Mouse (Mus musculus) forebrain, embryonic 11.5 days (tissue): Measurements from ENCODE around the gene Clca4a. TPM values are rescaled to one million over a fixed set of nuclear protein-coding genes. Genes with fewer than 3 reads are reported as not detected.

Source experiments
- ATAC-seq: fragments of 200-750 bp; cut with Nextera tagmentation; replicated peaks from 2 replicates; pipeline ENCODE4 v1.8.0; 2017; ENCODE audit warnings: moderate TSS enrichment; ENCODE audit not compliant: low FRiP score
- DNase-seq: peaks from one replicate; pipeline ENCODE4 v3.0.0-alpha.2; 2017; ENCODE audit warnings: low spot score
- H3K27ac ChIP-seq: fragments of 300-500 bp; sonication (generic); 2 replicates; pipeline ENCODE4 v1.5.1; 2014; ENCODE audit warnings: low read depth, low read length
- H3K27me3 ChIP-seq: fragments of 300-500 bp; sonication (generic); 2 replicates; pipeline ENCODE4 v1.6.1; 2014; ENCODE audit warnings: mild to moderate bottlenecking, low read length, mixed read lengths; ENCODE audit not compliant: control insufficient read depth, insufficient read depth
- H3K36me3 ChIP-seq: fragments of 300-500 bp; sonication (generic); 2 replicates; pipeline ENCODE4 v1.6.1; 2014; ENCODE audit warnings: mild to moderate bottlenecking, low read length, moderate library complexity, mixed read lengths; ENCODE audit not compliant: control insufficient read depth, insufficient read depth
- H3K4me1 ChIP-seq: fragments of 300-500 bp; sonication (generic); replicated peaks from 2 replicates; pipeline ENCODE4 v1.6.1; 2014; ENCODE audit warnings: low read length, mixed read lengths; ENCODE audit not compliant: control insufficient read depth, insufficient read depth
- H3K4me2 ChIP-seq: fragments of 300-500 bp; sonication (generic); 2 replicates; pipeline ENCODE4 v1.6.1; 2014; ENCODE audit warnings: low read depth, mild to moderate bottlenecking, low read length, moderate library complexity, mixed read lengths; ENCODE audit not compliant: severe bottlenecking
- H3K4me3 ChIP-seq: fragments of 300-500 bp; sonication (generic); 2 replicates; pipeline ENCODE4 v1.5.1; 2014; ENCODE audit warnings: low read depth, low read length
- H3K9ac ChIP-seq: fragments of 300-500 bp; sonication (generic); 2 replicates; pipeline ENCODE4 v1.6.1; 2014; ENCODE audit warnings: low read length
- H3K9me3 ChIP-seq: fragments of 300-500 bp; sonication (generic); 2 replicates; pipeline ENCODE4 v1.6.1; 2016; ENCODE audit warnings: low read length, mixed read lengths; ENCODE audit not compliant: control insufficient read depth
- WGBS: fragments of 180-500 bp; shearing (Covaris S2); extraction: QIAGEN DNeasy Blood & Tissue Kit; methylation state at CpG from one replicate; pipeline ENCODE4 v1.1.7; 2014; 5-methylcytosine and 5-hydroxymethylcytosine counted together
- polyA plus RNA-seq: library from polyadenylated mRNA; unstranded; fragments of >200 nt; fragmentation: Nextera tagmentation; extraction: Ambion mirVana; gene quantifications from 2 replicates; pipeline ENCODE4 v1.2.1, GENCODE M21; 2014

The Clca4a gene
- not detected in 2 replicates for polyA plus RNA-seq

- Histone ChIP-seq H3K4me2 (no peak within 1 kb of the TSS), H3K4me1 (no peaks in the 10 kb centered on the region), H3K9ac (no peak within 1 kb of the TSS), H3K27ac (no peak within 1 kb of the TSS), H3K4me3 (no peak within 1 kb of the TSS), H3K27me3 (no peaks in the 10 kb centered on the region), H3K36me3 (no peaks in the 10 kb centered on the region), H3K9me3 (no peaks in the 10 kb centered on the region)
- DNase-seq (no peak), ATAC-seq (no peak)
Measured at GRCm38 (mm10) chr3:144974945-144975344, at the start of gene Clca4a. Gene Clca4a (minus strand): TSS chr3:144975045.

- no peak for DNase-seq
- H3K36me3 ChIP-seq = no peaks in the 10 kb centered on the region
- no peaks in the 10 kb centered on the region for H3K27me3 ChIP-seq
- H3K27ac ChIP-seq = no peak overlapping the region
- H3K4me1 ChIP-seq = no peaks in the 10 kb centered on the region
- ATAC-seq = no peak
- H3K9ac ChIP-seq = no peak overlapping the region
- no peaks in the 10 kb centered on the region for H3K9me3 ChIP-seq
- no peak overlapping the region for H3K4me3 ChIP-seq
- 51% methylated on average over 3 of the region's 3 CpGs for WGBS
- no peak overlapping the region for H3K4me2 ChIP-seq
Measured at GRCm38 (mm10) chr3:145017807-145018206, 43.0 kb upstream of the Clca4a start.

- ATAC-seq = no peak
- Histone ChIP-seq H3K27me3 (no peaks in the 10 kb centered on the region), H3K36me3 (no peaks in the 10 kb centered on the region), H3K4me1 (no peaks in the 10 kb centered on the region), H3K27ac (no peak overlapping the region), H3K9ac (no peak overlapping the region), H3K9me3 (no peaks in the 10 kb centered on the region), H3K4me3 (no peak overlapping the region), H3K4me2 (no peak overlapping the region)
- no peak for DNase-seq
- 35% methylated on average over 5 of the region's 5 CpGs for WGBS
Measured at GRCm38 (mm10) chr3:145004422-145004821, 29.6 kb upstream of the Clca4a start.

- no peak for DNase-seq
- Histone ChIP-seq H3K9me3 (no peaks in the 10 kb centered on the region), H3K27me3 (no peaks in the 10 kb centered on the region), H3K4me1 (no peaks in the 10 kb centered on the region), H3K36me3 (no peaks in the 10 kb centered on the region), H3K9ac (no peak overlapping the region), H3K4me3 (no peak overlapping the region), H3K27ac (no peak overlapping the region), H3K4me2 (no peak overlapping the region)
- WGBS = 91% methylated on average over 1 of the region's 1 CpGs
- ATAC-seq = no peak
Measured at GRCm38 (mm10) chr3:145000912-145001311, 26.1 kb upstream of the Clca4a start.

GRCm38 (mm10) chr3:144993055-144993454 is 18.2 kb upstream of the Clca4a start:
- H3K4me2 ChIP-seq = no peak overlapping the region
- no peaks in the 10 kb centered on the region for H3K36me3 ChIP-seq
- ATAC-seq = no peak
- no peaks in the 10 kb centered on the region for H3K4me1 ChIP-seq
- H3K27me3 ChIP-seq = no peaks in the 10 kb centered on the region
- H3K9me3 ChIP-seq = no peaks in the 10 kb centered on the region
- H3K27ac ChIP-seq = no peak overlapping the region
- DNase-seq = no peak
- WGBS = 87% methylated on average over 5 of the region's 5 CpGs
- no peak overlapping the region for H3K9ac ChIP-seq
- H3K4me3 ChIP-seq = no peak overlapping the region

GRCm38 (mm10) chr3:144992618-144993017 is 17.8 kb upstream of the Clca4a start:
- Histone ChIP-seq H3K4me3 (no peak overlapping the region), H3K27ac (no peak overlapping the region), H3K4me1 (no peaks in the 10 kb centered on the region), H3K4me2 (no peak overlapping the region), H3K27me3 (no peaks in the 10 kb centered on the region), H3K9ac (no peak overlapping the region), H3K36me3 (no peaks in the 10 kb centered on the region), H3K9me3 (no peaks in the 10 kb centered on the region)
- DNase-seq (no peak), ATAC-seq (no peak)

GRCm38 (mm10) chr3:144985890-144986289 is 11.0 kb upstream of the Clca4a start:
- Histone ChIP-seq H3K27ac (no peak overlapping the region), H3K27me3 (no peaks in the 10 kb centered on the region), H3K4me3 (no peak overlapping the region), H3K4me2 (no peak overlapping the region), H3K36me3 (no peaks in the 10 kb centered on the region), H3K9ac (no peak overlapping the region), H3K9me3 (no peaks in the 10 kb centered on the region), H3K4me1 (no peaks in the 10 kb centered on the region)
- DNase-seq (no peak), ATAC-seq (no peak)
- 81% methylated on average over 5 of the region's 5 CpGs for WGBS

- no peaks in the 10 kb centered on the region for H3K27me3 ChIP-seq
- DNase-seq (no peak), ATAC-seq (no peak)
- no peak overlapping the region for H3K27ac ChIP-seq
- H3K4me2 ChIP-seq = no peak overlapping the region
- no peak overlapping the region for H3K9ac ChIP-seq
- no peaks in the 10 kb centered on the region for H3K4me1 ChIP-seq
- no peaks in the 10 kb centered on the region for H3K36me3 ChIP-seq
- 87% methylated on average over 6 of the region's 6 CpGs for WGBS
- no peak overlapping the region for H3K4me3 ChIP-seq
- no peaks in the 10 kb centered on the region for H3K9me3 ChIP-seq
Measured at GRCm38 (mm10) chr3:144980551-144980950, 5.7 kb upstream of the Clca4a start.

GRCm38 (mm10) chr3:144977631-144978030 is 2.8 kb upstream of the Clca4a start:
- ATAC-seq (no peak), DNase-seq (no peak)
- WGBS = 16% methylated on average over 4 of the region's 4 CpGs
- Histone ChIP-seq H3K27me3 (no peaks in the 10 kb centered on the region), H3K4me3 (no peak overlapping the region), H3K9ac (no peak overlapping the region), H3K27ac (no peak overlapping the region), H3K4me1 (no peaks in the 10 kb centered on the region), H3K36me3 (no peaks in the 10 kb centered on the region), H3K4me2 (no peak overlapping the region), H3K9me3 (no peaks in the 10 kb centered on the region)
